Mouse (Mus musculus) ES-Bruce4 (cell line): Measurements from ENCODE around the gene Snx3. TPM values are rescaled to one million over a fixed set of nuclear protein-coding genes. Genes with fewer than 3 reads are reported as not detected.
A peak's percentile ranks its signal among the peaks of the same experiment; 100 is the strongest.

Source experiments
- H3K27ac ChIP-seq: 2 replicates; pipeline ENCODE4 v1.5.1; 2012; ENCODE audit warnings: low read length, inconsistent platforms; ENCODE audit not compliant: insufficient read depth
- H3K27me3 ChIP-seq: 2 replicates; pipeline ENCODE4 v1.6.1; 2012; ENCODE audit warnings: mild to moderate bottlenecking, low read length, inconsistent platforms; ENCODE audit not compliant: control insufficient read depth, poor library complexity, insufficient read depth, severe bottlenecking
- H3K36me3 ChIP-seq: 2 replicates; pipeline ENCODE4 v1.6.1; 2012; ENCODE audit warnings: inconsistent platforms, mild to moderate bottlenecking, low read length, moderate library complexity; ENCODE audit not compliant: control insufficient read depth, poor library complexity, insufficient read depth, severe bottlenecking
- H3K4me1 ChIP-seq: one replicate; pipeline ENCODE4 v1.8.1; 2011; ENCODE audit warnings: low read length; ENCODE audit not compliant: control insufficient read depth, insufficient read depth
- H3K4me3 ChIP-seq: 2 replicates; pipeline ENCODE4 v1.5.1; 2011; ENCODE audit warnings: low read depth, mild to moderate bottlenecking, low read length
- H3K9ac ChIP-seq: 2 replicates; pipeline ENCODE4 v1.6.1; 2012; ENCODE audit warnings: low read depth, mild to moderate bottlenecking, inconsistent platforms; ENCODE audit not compliant: poor library complexity, severe bottlenecking
- H3K9me3 ChIP-seq: replicated peaks from 2 replicates; pipeline ENCODE4 v1.6.1; 2012; ENCODE audit warnings: mild to moderate bottlenecking, low read length, inconsistent platforms; ENCODE audit not compliant: control insufficient read depth, poor library complexity, insufficient read depth, severe bottlenecking
- CTCF ChIP-seq: IDR thresholded peaks from one replicate; pipeline ENCODE4 v1.8.1; 2011; ENCODE audit warnings: low read depth, low read length
- EP300 ChIP-seq: IDR thresholded peaks from 2 replicates; pipeline ENCODE4 v1.6.1; 2011; ENCODE audit warnings: low read depth, low read length; ENCODE audit not compliant: insufficient read depth
- POLR2A ChIP-seq: IDR thresholded peaks from one replicate; pipeline ENCODE4 v1.8.1; 2011; ENCODE audit warnings: low read length; ENCODE audit not compliant: insufficient read depth
- polyA plus RNA-seq: library from polyadenylated mRNA; stranded (reverse); fragments of >200 nt; gene quantifications from 2 replicates; pipeline ENCODE4 v1.2.4, GENCODE M21; 2011; ENCODE audit warnings: low read depth; ENCODE audit not compliant: missing spikeins, insufficient read depth, insufficient read length

Snx3 gene
- polyA plus RNA-seq, 1 experiment = 190 TPM

- Histone ChIP-seq H3K9ac (0 out of 2 replicates have a peak within 1 kb of the TSS, but pooled peaks have one; percentile 10), H3K36me3 (no peaks in the 10 kb centered on the region), H3K4me3 (peak within 1 kb of the TSS; percentile 34), H3K27ac (no peak within 1 kb of the TSS), H3K9me3 (no peaks in the 10 kb centered on the region), H3K4me1 (no peaks in the 10 kb centered on the region), H3K27me3 (peaks cover 65% of the 10 kb centered on the region)
- no peak for TF ChIP-seq POLR2A
- TF ChIP-seq CTCF = no peak
- TF ChIP-seq EP300 = no peak
Observed at GRCm38 (mm10) chr10:42583157-42583872, 81.5 kb downstream of the Snx3 start, which contains the start of the genes Nr2e1 and Ostm1. TSS of gene Nr2e1 (minus strand) at chr10:42583632. TSS of gene Ostm1 (plus strand) at chr10:42583822.

- 0 out of 2 replicates have a peak overlapping the region, but pooled peaks have one; percentile 10 for H3K9ac ChIP-seq
- H3K9me3 ChIP-seq = no peaks in the 10 kb centered on the region
- H3K27me3 ChIP-seq = peaks cover 60% of the 10 kb centered on the region
- H3K4me1 ChIP-seq = no peaks in the 10 kb centered on the region
- peak overlapping the region; percentile 34; the same call in 1 of the 2 replicates for H3K4me3 ChIP-seq
- TF ChIP-seq CTCF = no peak
- no peak for TF ChIP-seq POLR2A
- TF ChIP-seq EP300 = no peak
- H3K36me3 ChIP-seq = no peaks in the 10 kb centered on the region
- H3K27ac ChIP-seq = no peak overlapping the region
Observed at GRCm38 (mm10) chr10:42583902-42584435, 82.1 kb downstream of the Snx3 start.

- H3K9ac ChIP-seq = 0 out of 2 replicates have a peak overlapping the region, but pooled peaks have one; percentile 10
- no peak for TF ChIP-seq CTCF
- TF ChIP-seq POLR2A = no peak
- TF ChIP-seq EP300 = no peak
- H3K36me3 ChIP-seq = no peaks in the 10 kb centered on the region
- H3K27me3 ChIP-seq = peaks cover 58% of the 10 kb centered on the region
- H3K9me3 ChIP-seq = no peaks in the 10 kb centered on the region
- H3K4me3 ChIP-seq = peak overlapping the region; percentile 34; the same call in 1 of the 2 replicates
- H3K27ac ChIP-seq = no peak overlapping the region
- H3K4me1 ChIP-seq = no peaks in the 10 kb centered on the region
Observed at GRCm38 (mm10) chr10:42584436-42584983, 82.7 kb downstream of the Snx3 start.

Other genes starting within 250 kb of the Snx3 start
- gene Foxo3, start 225.3 kb upstream of the Snx3 start, polyA plus RNA-seq = 42.1 and 44.9 TPM in 2 replicates
- 12.7 and 14.2 TPM in 2 replicates for gene Afg1l, start 23.5 kb upstream of the Snx3 start, polyA plus RNA-seq
- gene Nr2e1, start 81.6 kb downstream of the Snx3 start, polyA plus RNA-seq = not detected in 2 replicates
- gene Ostm1, start 81.8 kb downstream of the Snx3 start, polyA plus RNA-seq = 14.2 and 18.6 TPM in 2 replicates